Mouse (Mus musculus) liver, adult (tissue): ENCODE measurements around the gene Gm7271.

ENCODE experiments used
- GATA4 ChIP-seq: IDR thresholded peaks from 2 replicates; pipeline ENCODE4 v1.6.1; 2014; ENCODE audit warnings: mild to moderate bottlenecking, low read length; ENCODE audit not compliant: insufficient replicate concordance

Gene Gm7271

DNA sequence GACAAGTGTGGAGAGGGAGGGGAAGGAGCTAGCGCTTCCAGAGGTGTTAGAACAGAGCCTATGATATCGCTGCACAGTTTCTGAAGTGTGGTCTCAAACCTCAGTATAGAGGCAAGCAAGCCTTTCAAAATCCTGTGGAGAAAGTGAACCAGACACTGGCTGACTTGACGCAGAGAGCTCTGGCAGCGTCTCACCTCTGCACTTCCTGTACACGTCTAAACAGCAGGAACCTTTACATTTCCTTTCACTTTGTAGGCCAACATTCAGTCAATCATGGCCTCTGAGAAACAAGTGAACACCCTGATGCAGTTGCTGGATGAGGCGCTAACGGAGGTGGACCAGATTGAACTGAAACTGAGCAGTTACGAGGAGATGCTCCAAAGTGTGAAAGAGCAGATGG, 59.4 kb downstream of the Gm7271 start:
- TF ChIP-seq GATA4, result no peak

GRCm38 (mm10) chr5:76550426-76550825, 66.6 kb downstream of the Gm7271 start:
- peak; percentile 25; the same call in 1 of the 2 replicates for TF ChIP-seq GATA4

GRCm38 (mm10) chr5:76565321-76565720, 81.5 kb downstream of the Gm7271 start:
- TF ChIP-seq GATA4, result no peak
